ENCODE assay signal across 8 mouse cellular contexts in genomic region chr1:88475502-88475953, GRCm38 (mm10). TPM values are rescaled to one million over a fixed set of nuclear protein-coding genes. Genes with fewer than 3 reads are reported as not detected.
DNase-seq lines count a peak whose midpoint lies in the region; ATAC-seq and TF ChIP-seq lines count a peak whose summit lies in the region.

No protein-coding gene starts in this region.

- no peak for TF ChIP-seq CTCF in embryonic fibroblast, embryonic 13.5 days (IDR thresholded peaks at IDR 0.05; ENCODE audit: borderline replicate concordance, insufficient read depth, low read length)
- TF ChIP-seq CTCF in liver, adult 2 months (IDR thresholded peaks at IDR 0.05; ENCODE audit: low read depth, low read length) = no peak
- no peak for TF ChIP-seq CTCF in thymus, adult 2 months (IDR thresholded peaks at IDR 0.05; ENCODE audit: borderline replicate concordance, control insufficient read depth, extremely low read depth, insufficient read depth, low read length, poor library complexity)

- H3K27ac ChIP-seq in hindbrain, embryonic 10.5 days = peak overlapping the region; percentile 40
- H3K27ac ChIP-seq in hindbrain, embryonic 13.5 days = no peak overlapping the region
- peak overlapping the region; percentile 94 for H3K27ac ChIP-seq in embryonic fibroblast, embryonic 13.5 days (ENCODE audit: insufficient read depth, low read length)
- H3K27ac ChIP-seq in liver, adult 2 months (replicated peaks; ENCODE audit: insufficient read depth, low read depth, low read length) = no peak overlapping the region
- no peak overlapping the region for H3K27ac ChIP-seq in thymus, adult 2 months (ENCODE audit: control insufficient read depth, insufficient read depth, low read length)

- H3K9me3 ChIP-seq in hindbrain, embryonic 10.5 days = no peaks in the 10 kb centered on the region
- no peaks in the 10 kb centered on the region for H3K9me3 ChIP-seq in hindbrain, embryonic 13.5 days

- peak; percentile 12; the same call in 1 of the 2 replicates for TF ChIP-seq POLR2A in embryonic fibroblast, embryonic 13.5 days (IDR thresholded peaks at IDR 0.05; ENCODE audit: low read depth, low read length)
- no peak for TF ChIP-seq POLR2A in liver, adult 2 months (IDR thresholded peaks at IDR 0.05; ENCODE audit: extremely low read depth, insufficient read depth, low read length)
- no peak for TF ChIP-seq POLR2A in thymus, adult 2 months (IDR thresholded peaks at IDR 0.05; ENCODE audit: control insufficient read depth, extremely low read depth, insufficient read depth, low read length, poor library complexity)

- H3K4me3 ChIP-seq in hindbrain, embryonic 10.5 days = no peak overlapping the region
- H3K4me3 ChIP-seq in hindbrain, embryonic 13.5 days = no peak overlapping the region
- no peak overlapping the region for H3K4me3 ChIP-seq in embryonic fibroblast, embryonic 13.5 days (ENCODE audit: insufficient read depth, low read length)
- H3K4me3 ChIP-seq in liver, adult 2 months (ENCODE audit: insufficient read depth, low read depth, low read length) = no peak overlapping the region
- H3K4me3 ChIP-seq in thymus, adult 2 months (ENCODE audit: control insufficient read depth, insufficient read depth, low read length) = no peak overlapping the region

- WGBS in hindbrain, embryonic 10.5 days = 39% methylated on average over 8 of the region's 8 CpGs
- 26% methylated on average over 8 of the region's 8 CpGs for WGBS in hindbrain, embryonic 13.5 days
- WGBS in liver, adult 2 months = 18% methylated on average over 8 of the region's 8 CpGs
- WGBS in thymus, adult 2 months = 4% methylated on average over 8 of the region's 8 CpGs

- no peak overlapping the region for H3K9ac ChIP-seq in hindbrain, embryonic 13.5 days
- no peak overlapping the region for H3K9ac ChIP-seq in liver, adult 2 months (ENCODE audit: low read depth, low read length)

- H3K79me2 ChIP-seq in liver, adult 2 months (ENCODE audit: control insufficient read depth, insufficient read depth, low read length) = no peaks in the 10 kb centered on the region

- no peak for DNase-seq in hindbrain, embryonic 10.5 days (ENCODE audit: low spot score)
- DNase-seq in liver, adult 2 months (ENCODE audit: extremely low read depth, low read depth, low spot score) = peak; percentile 15
- peak; percentile 59 for DNase-seq in thymus, adult 2 months
- no peak for DNase-seq in heart, postnatal 25 days (ENCODE audit: low spot score)
- DNase-seq in layer of hippocampus, adult 11-12 months (ENCODE audit: low spot score) = no peak

- intact Hi-C loops in heart, postnatal 25 days (cut with DNase I) = no loop called here

- no peak overlapping the region for H3K4me2 ChIP-seq in hindbrain, embryonic 13.5 days

- H3K36me3 ChIP-seq in hindbrain, embryonic 10.5 days = no peaks in the 10 kb centered on the region
- no peaks in the 10 kb centered on the region for H3K36me3 ChIP-seq in hindbrain, embryonic 13.5 days
- H3K36me3 ChIP-seq in liver, adult 2 months (ENCODE audit: control insufficient read depth, insufficient read depth, low read length) = no peaks in the 10 kb centered on the region
- H3K36me3 ChIP-seq in thymus, adult 2 months (ENCODE audit: control insufficient read depth, insufficient read depth, low read length) = no peaks in the 10 kb centered on the region

- no peak for ATAC-seq in hindbrain, embryonic 13.5 days (ENCODE audit: low FRiP score)
- no peak for ATAC-seq in monocyte, adult 5-6 weeks (replicated peaks; ENCODE audit: insufficient number of reproducible peaks, low FRiP score, low TSS enrichment, poor library complexity, severe bottlenecking)

- no peaks in the 10 kb centered on the region for H3K27me3 ChIP-seq in hindbrain, embryonic 10.5 days (ENCODE audit: insufficient read depth, poor library complexity, severe bottlenecking)
- no peaks in the 10 kb centered on the region for H3K27me3 ChIP-seq in hindbrain, embryonic 13.5 days
- no peaks in the 10 kb centered on the region for H3K27me3 ChIP-seq in liver, adult 2 months (ENCODE audit: control insufficient read depth, insufficient read depth, low read length)
- H3K27me3 ChIP-seq in thymus, adult 2 months (ENCODE audit: control insufficient read depth, insufficient read depth, low read length) = no peaks in the 10 kb centered on the region

- peaks cover 53% of the 10 kb centered on the region for H3K4me1 ChIP-seq in hindbrain, embryonic 10.5 days (replicated peaks)
- H3K4me1 ChIP-seq in hindbrain, embryonic 13.5 days (replicated peaks) = peaks cover 27% of the 10 kb centered on the region
- peaks cover 23% of the 10 kb centered on the region for H3K4me1 ChIP-seq in embryonic fibroblast, embryonic 13.5 days (ENCODE audit: control insufficient read depth, insufficient read depth, low read length)
- H3K4me1 ChIP-seq in liver, adult 2 months (ENCODE audit: control insufficient read depth, insufficient read depth, low read length) = peaks cover 5% of the 10 kb centered on the region; the same call in 1 of the 2 replicates
- peaks cover 21% of the 10 kb centered on the region for H3K4me1 ChIP-seq in thymus, adult 2 months (replicated peaks; ENCODE audit: control insufficient read depth, insufficient read depth, low read length)

RNA-seq across cellular contexts. Expression of gene Glrp1, which starts 34.3 kb away (rescaled TPM):
- not detected in 2 replicates for polyA plus RNA-seq in hindbrain, embryonic 10.5 days (2016; fragmentation: Nextera tagmentation; extraction: Ambion mirVana)
- polyA plus RNA-seq in hindbrain, embryonic 13.5 days (2015; fragmentation: Nextera tagmentation; extraction: Ambion mirVana) = not detected in 2 replicates
- polyA plus RNA-seq in embryonic fibroblast, embryonic 13.5 days (2011; ENCODE audit: insufficient read length, low read depth, missing spikeins) = 0.33 TPM in 1 of 2 replicates, not detected in the other
- total RNA-seq in liver, adult 2 months (2014; rRNA removed) = 0.07 and 0.09 TPM in 2 replicates
- 0.04 TPM in 1 of 2 replicates, not detected in the other for polyA plus RNA-seq in liver, adult 2 months (2012; rRNA removed)
- 0.04 and 0.10 TPM in 2 replicates for polyA plus RNA-seq in thymus, adult 2 months (2012; rRNA removed)
- total RNA-seq in heart, postnatal 25 days (2021) = not detected
- not detected in 3 replicates for total RNA-seq in monocyte, adult 5-6 weeks (2017)

Comparison
In these comparisons a context has a peak if more than half of its experiments do, and no peak if none do; other contexts are left out.
1. H3K27ac ChIP-seq: peak in hindbrain, embryonic 10.5 days (single experiment) and embryonic fibroblast, embryonic 13.5 days (single experiment); none in hindbrain, embryonic 13.5 days (single experiment), liver, adult 2 months (single experiment) and thymus, adult 2 months (single experiment).
2. DNase-seq: peak in liver, adult 2 months (single experiment) and thymus, adult 2 months (single experiment); none in hindbrain, embryonic 10.5 days (single experiment), heart, postnatal 25 days (single experiment) and layer of hippocampus, adult 11-12 months (single experiment).